Mouse (Mus musculus): ENCODE measurements around the gene Samd11. TPM values are rescaled to one million over a fixed set of nuclear protein-coding genes. Genes with fewer than 3 reads are reported as not detected.
A peak's percentile ranks its signal among the peaks of the same experiment; 100 is the strongest.

The Samd11 gene
- polyA plus RNA-seq, 1 experiment from 2014 or later, result 0.42 TPM

DNA sequence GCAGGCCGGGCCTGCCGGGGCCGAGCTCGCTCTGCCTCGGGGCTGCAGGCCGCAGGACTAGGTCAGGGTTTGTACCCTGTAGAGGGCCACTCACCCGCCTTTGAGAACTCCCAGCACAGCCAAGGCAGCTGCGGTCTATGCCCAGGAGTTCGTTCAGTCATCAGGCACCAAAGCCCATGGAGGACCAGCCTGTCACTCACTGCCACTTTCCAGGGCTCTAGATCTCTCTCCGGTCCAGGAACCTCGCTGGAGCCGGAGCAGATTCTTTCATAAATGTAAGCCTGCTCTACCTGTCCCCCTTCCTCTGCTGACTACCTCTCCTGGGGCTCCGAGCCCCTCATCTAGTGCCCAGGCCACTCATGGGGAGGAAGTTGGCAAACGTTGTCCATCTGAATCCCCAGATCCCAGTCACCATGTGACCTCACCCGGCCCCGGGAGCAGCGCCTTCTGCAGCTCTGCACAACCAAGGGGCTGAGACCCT is 21.4 kb downstream of the Samd11 start:
- Histone ChIP-seq H3K27ac (peak overlapping the region; percentile 55; the same call in 1 of the 2 replicates), H3K36me3 (peaks cover 61% of the 10 kb centered on the region)

DNA sequence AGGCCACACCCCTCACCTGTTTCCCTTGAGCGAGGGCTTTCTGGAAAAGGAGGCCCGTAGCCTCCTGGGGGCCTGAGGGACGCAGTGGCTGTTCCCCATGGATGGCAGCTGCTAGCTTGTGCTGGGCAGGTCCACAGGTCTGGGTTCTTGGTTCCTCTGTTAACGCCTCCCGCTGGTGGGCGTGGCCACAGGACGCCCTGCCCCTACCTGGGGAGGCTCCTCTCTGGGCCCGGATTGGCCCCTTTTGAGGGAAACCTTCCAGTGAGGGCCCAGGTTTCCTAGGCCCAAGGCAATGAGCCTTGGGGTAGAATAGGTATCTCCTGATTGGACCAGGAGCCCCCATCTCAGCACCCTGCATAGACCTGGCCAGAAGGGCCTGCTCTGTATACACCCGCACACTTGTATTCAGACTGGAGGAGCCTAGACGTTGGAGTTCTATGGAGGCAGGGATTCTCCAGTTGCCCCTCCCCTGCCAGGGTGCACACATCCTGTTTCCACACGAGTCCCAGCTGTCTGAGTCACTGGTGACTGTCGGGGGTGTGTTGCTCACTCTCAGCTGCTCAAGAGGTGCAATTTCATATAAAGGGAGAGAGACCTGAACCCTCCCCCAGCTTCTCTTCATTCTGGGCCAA is 26.9 kb downstream of the Samd11 start:
- peak overlapping the region; percentile 3; the same call in 1 of the 2 replicates for H3K4me3 ChIP-seq
- peak overlapping the region; percentile 35; the same call in 1 of the 2 replicates for H3K9ac ChIP-seq
- H3K27ac ChIP-seq, result no peak overlapping the region
- 24% methylated on average over 12 of the region's 12 CpGs for WGBS
- H3K4me2 ChIP-seq (replicated peaks), result peak overlapping the region; percentile 42
- H3K36me3 ChIP-seq, result peaks cover 50% of the 10 kb centered on the region
- H3K4me1 ChIP-seq, result peaks cover 17% of the 10 kb centered on the region
- ATAC-seq (ENCODE audit: low FRiP score, low read depth), result peak; percentile 26; the same call in 1 of the 2 replicates
- no peaks in the 10 kb centered on the region for H3K27me3 ChIP-seq
- no peaks in the 10 kb centered on the region for H3K9me3 ChIP-seq

More for the DNA sequence above, 21.4 kb downstream of the Samd11 start:
- H3K4me2 ChIP-seq (replicated peaks), result peak overlapping the region; percentile 94
- H3K9me3 ChIP-seq, result no peaks in the 10 kb centered on the region
- no peak for ATAC-seq (ENCODE audit: low FRiP score, low read depth)
- no peaks in the 10 kb centered on the region for H3K27me3 ChIP-seq
- 2% methylated on average over 17 of the region's 17 CpGs for WGBS
- H3K9ac ChIP-seq, result peak overlapping the region; percentile 85
- peak overlapping the region; percentile 90 for H3K4me3 ChIP-seq
- H3K4me1 ChIP-seq, result peaks cover 15% of the 10 kb centered on the region

DNA sequence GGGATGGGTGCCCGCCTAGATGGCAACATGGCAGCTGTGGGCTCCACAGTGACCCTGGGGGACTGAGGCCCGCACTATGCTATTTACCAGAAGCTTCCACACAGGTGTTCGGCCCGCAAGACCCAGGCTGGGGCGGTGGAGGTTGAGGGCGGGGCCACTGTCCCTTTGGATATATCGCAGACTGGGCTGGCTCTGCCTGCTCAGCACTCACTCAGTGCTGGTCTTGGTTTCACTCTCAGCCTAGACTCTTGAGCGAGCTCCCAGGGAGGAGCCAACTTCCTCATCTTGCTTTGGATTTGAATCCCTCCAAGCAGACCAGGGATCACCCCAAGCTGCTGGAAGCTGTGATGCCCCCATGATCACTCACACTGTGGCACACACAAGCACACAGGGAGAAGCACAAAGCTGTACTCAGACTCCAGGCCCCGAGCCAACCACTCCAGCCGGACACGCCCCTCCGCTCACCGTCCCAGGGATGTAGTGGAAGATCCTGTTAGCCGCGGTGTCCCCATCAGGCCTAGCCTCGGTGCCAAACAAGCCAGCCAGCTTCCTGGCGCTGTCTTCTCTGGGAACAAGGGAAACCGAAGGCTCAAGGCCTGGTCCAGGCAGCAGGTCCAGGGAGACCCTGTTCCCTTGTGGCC is 27.6 kb downstream of the Samd11 start:
- peak overlapping the region; percentile 35; the same call in 1 of the 2 replicates for H3K9ac ChIP-seq
- no peak for ATAC-seq (ENCODE audit: low FRiP score, low read depth)
- peak overlapping the region; percentile 42 for H3K4me2 ChIP-seq (replicated peaks)
- no peak overlapping the region for H3K27ac ChIP-seq
- WGBS, result 25% methylated on average over 18 of the region's 18 CpGs
- H3K4me1 ChIP-seq, result peaks cover 12% of the 10 kb centered on the region
- H3K36me3 ChIP-seq, result peaks cover 44% of the 10 kb centered on the region
- no peaks in the 10 kb centered on the region for H3K27me3 ChIP-seq
- peak overlapping the region; percentile 3; the same call in 1 of the 2 replicates for H3K4me3 ChIP-seq
- no peaks in the 10 kb centered on the region for H3K9me3 ChIP-seq

DNA sequence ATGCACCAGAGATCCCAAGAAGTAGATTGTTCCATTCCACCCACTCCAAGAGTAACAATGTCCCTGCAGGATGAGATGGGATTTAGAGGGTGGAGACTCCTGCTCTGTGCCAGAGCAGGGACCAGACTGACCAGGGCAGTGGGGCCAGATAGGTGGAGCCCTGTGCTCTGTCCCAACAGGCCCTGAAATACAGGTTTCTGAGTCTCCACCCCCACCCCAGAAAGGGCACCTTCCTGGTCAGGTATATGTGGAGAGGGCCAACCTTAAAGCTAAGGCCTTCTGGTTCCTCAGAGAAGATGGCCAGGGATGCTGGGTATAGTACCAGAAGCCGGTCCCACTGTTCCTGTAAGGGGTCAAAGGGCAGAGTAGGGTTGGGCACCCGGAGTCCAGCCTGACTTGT is 31.2 kb downstream of the Samd11 start:
- no peak overlapping the region for H3K4me2 ChIP-seq (replicated peaks)
- 78% methylated on average over 2 of the region's 2 CpGs for WGBS
- no peaks in the 10 kb centered on the region for H3K9me3 ChIP-seq
- ATAC-seq (ENCODE audit: low FRiP score, low read depth), result no peak
- H3K4me3 ChIP-seq, result no peak overlapping the region
- H3K4me1 ChIP-seq, result peaks cover 12% of the 10 kb centered on the region
- peaks cover 18% of the 10 kb centered on the region for H3K36me3 ChIP-seq
- H3K9ac ChIP-seq, result no peak overlapping the region
- no peak overlapping the region for H3K27ac ChIP-seq
- H3K27me3 ChIP-seq, result no peaks in the 10 kb centered on the region

DNA sequence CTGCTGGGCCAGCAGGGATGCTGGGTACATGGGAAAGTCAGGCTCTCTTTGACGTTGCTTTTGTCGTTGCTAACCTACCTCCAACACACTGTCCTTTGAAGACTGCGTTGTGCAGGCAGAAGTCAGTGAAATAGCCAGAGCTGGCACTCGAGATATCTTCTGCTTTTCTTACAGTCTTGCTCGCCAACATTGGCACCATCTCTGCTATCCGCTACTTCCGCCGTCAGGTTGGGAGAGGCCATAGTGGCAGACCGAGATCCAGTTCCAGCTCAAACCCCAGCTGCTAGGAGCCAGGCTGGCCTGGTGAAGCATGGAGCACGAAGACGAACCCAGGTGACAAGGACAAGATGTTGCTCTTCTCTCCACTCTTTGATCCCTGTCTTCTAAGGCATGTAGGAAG is 35.5 kb downstream of the Samd11 start:
- Histone ChIP-seq H3K9ac (no peak overlapping the region), H3K4me2 (replicated peaks) (no peak overlapping the region), H3K36me3 (peaks cover 11% of the 10 kb centered on the region), H3K4me3 (no peak overlapping the region), H3K4me1 (no peaks in the 10 kb centered on the region), H3K27me3 (no peaks in the 10 kb centered on the region), H3K27ac (no peak overlapping the region), H3K9me3 (no peaks in the 10 kb centered on the region)
- 88% methylated on average over 11 of the region's 11 CpGs for WGBS
- no peak for ATAC-seq (ENCODE audit: low FRiP score, low read depth)

DNA sequence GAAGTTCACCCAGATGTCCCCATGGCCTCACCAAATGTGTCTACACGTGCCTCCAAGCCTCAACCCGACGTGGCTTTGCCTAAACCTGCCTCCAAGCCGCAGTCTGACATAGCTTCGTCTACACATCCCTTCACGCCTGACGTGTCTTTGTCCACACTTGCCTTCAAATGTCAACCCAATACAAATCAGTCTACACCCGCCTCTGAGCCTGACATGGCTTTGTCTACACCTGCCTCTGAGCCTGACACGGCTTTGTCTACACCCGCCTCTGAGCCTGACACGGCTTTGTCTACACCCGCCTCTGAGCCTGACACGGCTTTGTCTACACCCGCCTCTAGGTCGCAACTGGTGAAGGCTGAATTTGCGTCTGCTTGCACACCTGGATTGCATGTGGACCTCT is 37.6 kb downstream of the Samd11 start:
- Histone ChIP-seq H3K4me3 (no peak overlapping the region), H3K9me3 (no peaks in the 10 kb centered on the region), H3K27me3 (no peaks in the 10 kb centered on the region), H3K9ac (no peak overlapping the region), H3K36me3 (peaks cover 10% of the 10 kb centered on the region), H3K4me2 (replicated peaks) (no peak overlapping the region), H3K27ac (no peak overlapping the region), H3K4me1 (no peaks in the 10 kb centered on the region)
- ATAC-seq (ENCODE audit: low FRiP score, low read depth), result no peak
- 78% methylated on average over 16 of the region's 16 CpGs for WGBS

DNA sequence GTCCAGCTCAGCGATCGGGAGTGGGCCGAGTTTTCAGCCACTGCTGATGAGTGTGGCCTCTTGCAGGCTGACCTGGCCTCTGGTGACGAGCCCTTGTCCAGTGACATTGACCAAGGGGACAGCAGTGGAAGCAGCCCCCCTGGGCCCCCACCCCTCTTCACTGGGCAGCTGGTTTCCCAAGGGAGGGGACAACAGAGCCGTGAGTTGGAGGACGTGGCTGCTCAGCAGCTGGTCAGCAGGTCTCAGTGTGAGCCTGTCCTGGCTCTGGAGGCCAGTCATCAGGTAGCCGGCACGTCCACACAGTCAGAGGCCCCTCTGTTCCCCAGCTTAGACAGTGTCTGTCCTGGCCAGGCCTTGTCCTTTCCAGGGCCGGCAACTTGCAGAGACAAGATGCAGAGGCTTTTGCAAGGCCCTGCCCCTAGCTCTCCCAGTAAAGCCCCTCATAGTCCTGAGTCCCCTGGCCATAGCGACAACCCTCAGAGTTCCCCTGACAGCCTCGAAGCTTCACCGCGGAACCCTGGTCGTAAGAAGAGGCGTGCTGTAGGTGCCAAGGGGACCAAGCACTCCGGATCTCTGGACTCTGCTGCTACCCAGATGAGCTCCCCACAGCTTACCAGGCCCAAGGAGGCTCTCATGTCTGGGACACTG is 38.3 kb downstream of the Samd11 start:
- H3K4me2 ChIP-seq (replicated peaks), result no peak overlapping the region
- 74% methylated on average over 16 of the region's 16 CpGs for WGBS
- no peaks in the 10 kb centered on the region for H3K9me3 ChIP-seq
- ATAC-seq (ENCODE audit: low FRiP score, low read depth), result no peak
- no peaks in the 10 kb centered on the region for H3K27me3 ChIP-seq
- H3K36me3 ChIP-seq, result peaks cover 3% of the 10 kb centered on the region; the same call in 1 of the 2 replicates
- no peak overlapping the region for H3K4me3 ChIP-seq
- H3K4me1 ChIP-seq, result no peaks in the 10 kb centered on the region
- no peak overlapping the region for H3K9ac ChIP-seq
- H3K27ac ChIP-seq, result no peak overlapping the region

DNA sequence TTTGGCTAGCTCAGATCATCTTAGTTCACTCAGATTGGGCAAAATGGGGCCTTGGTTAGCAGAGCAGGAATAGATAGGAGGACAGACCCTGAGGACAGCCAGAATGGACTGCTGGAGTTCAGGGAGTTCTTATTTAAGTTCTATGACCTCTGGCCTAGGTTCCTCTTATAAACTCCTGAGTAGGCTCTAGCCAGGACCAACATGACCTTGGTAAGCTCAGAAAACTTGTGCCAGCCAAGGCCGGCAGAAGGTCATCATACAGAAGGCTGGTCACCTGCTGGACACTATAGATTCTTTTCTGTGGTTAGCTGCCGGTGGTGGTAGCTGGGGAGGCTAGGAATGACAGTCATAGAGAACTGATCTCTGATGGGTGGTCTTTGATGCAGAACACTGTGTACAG is 39.3 kb downstream of the Samd11 start:
- WGBS, result 90% methylated on average over 2 of the region's 2 CpGs
- H3K9me3 ChIP-seq, result no peaks in the 10 kb centered on the region
- no peak overlapping the region for H3K9ac ChIP-seq
- no peaks in the 10 kb centered on the region for H3K36me3 ChIP-seq
- no peaks in the 10 kb centered on the region for H3K27me3 ChIP-seq
- H3K4me1 ChIP-seq, result no peaks in the 10 kb centered on the region
- H3K4me3 ChIP-seq, result no peak overlapping the region
- no peak overlapping the region for H3K4me2 ChIP-seq (replicated peaks)
- H3K27ac ChIP-seq, result no peak overlapping the region
- no peak for ATAC-seq (ENCODE audit: low FRiP score, low read depth)

DNA sequence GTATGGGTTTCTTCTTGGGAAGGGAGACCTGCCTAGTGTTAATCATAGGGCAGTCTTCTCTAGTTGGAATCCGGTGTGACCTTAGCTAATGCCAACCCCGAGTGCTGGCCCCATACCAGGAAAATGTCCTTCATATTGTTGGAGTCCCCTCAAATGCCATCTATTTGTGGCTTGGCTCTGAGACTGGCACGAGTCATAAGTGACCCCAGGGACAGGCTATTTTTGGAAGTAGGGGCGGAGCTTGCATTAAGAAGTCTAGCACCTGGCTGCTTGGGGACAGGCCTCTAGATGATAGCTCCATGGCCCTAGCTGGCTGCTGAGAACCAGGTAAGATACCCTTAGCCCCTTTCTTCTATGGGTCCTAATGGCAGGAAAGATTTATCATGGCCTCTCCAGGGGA is 39.8 kb downstream of the Samd11 start, which contains the start of gene Perm1:
TSS of gene Perm1 (plus strand) at position 220 of the 400 bp plus-strand sequence.
- WGBS, result 70% methylated on average over 4 of the region's 4 CpGs
- Histone ChIP-seq H3K27ac (no peak within 1 kb of the TSS), H3K36me3 (no peaks in the 10 kb centered on the region), H3K27me3 (no peaks in the 10 kb centered on the region), H3K4me3 (no peak within 1 kb of the TSS), H3K9me3 (no peaks in the 10 kb centered on the region), H3K4me1 (no peaks in the 10 kb centered on the region), H3K9ac (no peak within 1 kb of the TSS), H3K4me2 (replicated peaks) (no peak within 1 kb of the TSS)
- ATAC-seq (ENCODE audit: low FRiP score, low read depth), result no peak

DNA sequence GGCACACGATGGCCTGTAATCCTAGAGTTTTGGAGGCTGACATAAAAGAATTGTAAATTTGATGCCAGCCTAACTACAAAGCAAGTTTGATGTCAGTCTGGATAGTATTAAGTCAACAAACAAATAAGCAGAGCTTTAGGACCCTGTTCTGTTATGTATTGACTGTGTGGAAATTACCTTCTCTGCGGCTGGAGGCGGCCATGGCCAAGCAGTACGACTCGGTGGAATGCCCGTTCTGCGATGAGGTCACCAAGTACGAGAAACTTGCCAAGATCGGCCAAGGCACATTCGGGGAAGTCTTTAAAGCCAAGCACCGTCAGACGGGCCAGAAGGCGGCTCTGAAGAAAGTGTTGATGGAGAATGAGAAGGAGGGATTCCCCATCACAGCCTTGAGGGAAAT is 42.3 kb downstream of the Samd11 start:
- Histone ChIP-seq H3K27me3 (no peaks in the 10 kb centered on the region), H3K27ac (no peak overlapping the region), H3K4me2 (replicated peaks) (no peak overlapping the region), H3K9ac (no peak overlapping the region), H3K36me3 (no peaks in the 10 kb centered on the region), H3K4me3 (no peak overlapping the region), H3K4me1 (no peaks in the 10 kb centered on the region), H3K9me3 (no peaks in the 10 kb centered on the region)
- no peak for ATAC-seq (ENCODE audit: low FRiP score, low read depth)
- WGBS, result 90% methylated on average over 13 of the region's 13 CpGs

DNA sequence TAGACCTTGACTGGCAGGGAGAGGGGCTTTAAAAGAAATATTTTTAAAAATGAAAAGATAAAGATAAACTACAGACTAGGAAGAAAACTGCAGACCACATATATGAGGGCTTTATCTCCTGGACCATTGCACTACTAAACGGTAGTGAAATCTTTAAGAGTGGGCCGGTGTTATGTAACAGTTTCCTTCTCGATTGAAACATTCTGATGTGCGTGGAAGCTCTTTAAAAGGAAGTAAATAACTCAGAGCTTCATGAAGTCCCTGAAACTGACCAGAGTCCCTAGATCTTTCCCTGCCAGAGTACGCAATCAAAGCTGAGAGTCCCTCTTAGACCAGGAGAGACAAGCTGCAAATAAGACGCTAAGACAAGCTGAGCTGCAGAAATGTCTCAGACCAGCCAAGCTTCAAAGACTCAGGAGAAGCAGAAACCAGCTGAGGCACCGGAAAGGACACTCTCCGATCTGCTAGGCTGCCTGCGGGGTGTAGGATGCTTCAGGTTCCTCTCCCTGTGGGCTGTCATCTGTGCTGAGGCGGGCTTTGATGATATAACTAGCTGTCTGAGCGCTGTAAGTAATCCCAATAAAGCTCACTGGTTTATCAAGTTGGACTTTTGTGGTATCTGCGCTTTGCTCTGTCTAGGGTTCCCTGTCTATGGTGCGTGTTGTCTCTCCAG is 45.4 kb downstream of the Samd11 start:
- Histone ChIP-seq H3K9me3 (no peaks in the 10 kb centered on the region), H3K4me3 (no peak overlapping the region), H3K9ac (no peak overlapping the region), H3K27ac (no peak overlapping the region), H3K27me3 (peaks cover 10% of the 10 kb centered on the region), H3K4me1 (no peaks in the 10 kb centered on the region), H3K36me3 (no peaks in the 10 kb centered on the region), H3K4me2 (replicated peaks) (no peak overlapping the region)
- ATAC-seq (ENCODE audit: low FRiP score, low read depth), result no peak
- 70% methylated on average over 13 of the region's 13 CpGs for WGBS

DNA sequence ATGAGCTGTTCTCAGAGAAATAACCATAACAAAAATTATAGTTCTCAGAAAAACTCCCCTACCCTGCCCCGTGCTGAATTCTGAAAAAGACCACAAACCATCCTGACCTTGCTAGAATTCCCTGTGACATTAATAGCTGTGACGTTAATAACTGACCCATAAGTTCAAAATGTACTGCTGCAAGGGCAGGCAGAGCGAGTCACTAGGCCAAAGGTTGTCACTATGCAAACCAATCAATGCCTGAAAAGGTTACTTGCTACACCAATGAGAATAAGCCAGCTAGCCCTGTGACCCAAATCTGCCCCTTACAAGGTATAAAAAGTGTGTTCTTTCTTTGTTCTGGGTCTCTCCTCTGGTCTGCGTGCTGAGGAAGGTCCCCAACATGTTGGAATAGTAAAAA is 46.6 kb downstream of the Samd11 start:
- H3K9ac ChIP-seq, result no peak overlapping the region
- no peaks in the 10 kb centered on the region for H3K9me3 ChIP-seq
- H3K4me2 ChIP-seq (replicated peaks), result no peak overlapping the region
- 88% methylated on average over 4 of the region's 4 CpGs for WGBS
- no peaks in the 10 kb centered on the region for H3K36me3 ChIP-seq
- ATAC-seq (ENCODE audit: low FRiP score, low read depth), result no peak
- peaks cover 3% of the 10 kb centered on the region for H3K4me1 ChIP-seq
- peaks cover 22% of the 10 kb centered on the region for H3K27me3 ChIP-seq
- no peak overlapping the region for H3K27ac ChIP-seq
- H3K4me3 ChIP-seq, result no peak overlapping the region

Measured in limb, embryonic 13.5 days (tissue).